Mouse (Mus musculus) embryonic fibroblast, embryonic 13.5 days (primary cell): ENCODE measurements around the gene Scel.

Experiments used
- CTCF ChIP-seq: IDR thresholded peaks from 2 replicates; pipeline ENCODE4 v1.5.1; 2011; ENCODE audit warnings: mild to moderate bottlenecking, control low read depth, low read length, moderate library complexity, borderline replicate concordance; ENCODE audit not compliant: insufficient read depth
- POLR2A ChIP-seq: IDR thresholded peaks from 2 replicates; pipeline ENCODE4 v1.6.1; 2011; ENCODE audit warnings: low read depth, mild to moderate bottlenecking, control low read depth, low read length, moderate library complexity

GRCm38 (mm10) chr14:103587208-103587900 lies 74.2 kb downstream of the Scel start:
- TF ChIP-seq POLR2A (no peak), CTCF (no peak)
